Mouse (Mus musculus) MEL (cell line): ENCODE data around the gene Map3k6. TPM values are rescaled to one million over a fixed set of nuclear protein-coding genes. Genes with fewer than 3 reads are reported as not detected.

Experiments used
- DNase-seq: peaks from one replicate; pipeline ENCODE4 v3.0.0; 2011; ENCODE audit warnings: low read depth, low spot score
- H3K27ac ChIP-seq: 2 replicates; pipeline ENCODE4 v1.5.1; 2012; ENCODE audit warnings: low read depth, mild to moderate bottlenecking, control low read depth, low read length, moderate library complexity; ENCODE audit not compliant: control insufficient read depth
- H3K27me3 ChIP-seq, 2 experiments: fragments of 150-350 bp in 1 of 2; sonication (generic) in 1 of 2; 2 replicates each; pipeline ENCODE4 v1.6.1; 2012; ENCODE audit warnings: low read length in 2 of 2, mild to moderate bottlenecking in 2 of 2, improper control_type of control experiment in 1 of 2, moderate library complexity in 1 of 2; ENCODE audit not compliant: insufficient read depth in 2 of 2, control insufficient read depth in 1 of 2
- H3K36me3 ChIP-seq, 2 experiments: 2 replicates each; pipeline ENCODE4 v1.6.1; 2012 to 2014; ENCODE audit warnings: low read length in 2 of 2, improper control_type of control experiment in 1 of 2, inconsistent platforms in 1 of 2, mild to moderate bottlenecking in 1 of 2; ENCODE audit not compliant: insufficient read depth in 2 of 2, control insufficient read depth in 1 of 2
- H3K4me1 ChIP-seq, 2 experiments: fragments of 150-350 bp in 1 of 2; sonication (generic) in 1 of 2; 2 replicates each; pipeline ENCODE4 v1.6.1; 2012; ENCODE audit warnings: low read length in 2 of 2, improper control_type of control experiment in 1 of 2, mild to moderate bottlenecking in 1 of 2; ENCODE audit not compliant: insufficient read depth in 2 of 2, control insufficient read depth in 1 of 2
- H3K4me3 ChIP-seq, 2 experiments: fragments of 150-350 bp in 1 of 2; sonication (generic) in 1 of 2; 2 replicates each; pipeline ENCODE4 v1.5.1; 2012; ENCODE audit warnings: low read depth in 2 of 2, low read length in 2 of 2, mild to moderate bottlenecking in 2 of 2, moderate library complexity in 2 of 2, control low read depth in 1 of 2, improper control_type of control experiment in 1 of 2; ENCODE audit not compliant: control insufficient read depth in 1 of 2, insufficient read depth in 1 of 2
- H3K79me2 ChIP-seq: 2 replicates; pipeline ENCODE4 v1.6.1; 2012; ENCODE audit warnings: mild to moderate bottlenecking, low read length, moderate library complexity; ENCODE audit not compliant: control insufficient read depth, poor library complexity, insufficient read depth
- H3K9ac ChIP-seq: 2 replicates; pipeline ENCODE4 v1.6.1; 2012; ENCODE audit warnings: low read depth, mild to moderate bottlenecking, control low read depth, low read length, moderate library complexity; ENCODE audit not compliant: control insufficient read depth, poor library complexity, severe bottlenecking
- H3K9me3 ChIP-seq: fragments of 150-350 bp; sonication (generic); replicated peaks from 2 replicates; pipeline ENCODE4 v1.6.1; 2012; ENCODE audit warnings: mild to moderate bottlenecking, low read length, improper control_type of control experiment, moderate library complexity; ENCODE audit not compliant: insufficient read depth
- BHLHE40 ChIP-seq: IDR thresholded peaks from 2 replicates; pipeline ENCODE4 v1.6.1; 2012; ENCODE audit warnings: low read depth, mild to moderate bottlenecking, inconsistent platforms, low read length, improper control_type of control experiment, borderline replicate concordance
- CHD1 ChIP-seq: IDR thresholded peaks from 2 replicates; pipeline ENCODE4 v1.6.1; 2012; ENCODE audit warnings: low read depth, mild to moderate bottlenecking, inconsistent platforms, low read length, improper control_type of control experiment
- CHD2 ChIP-seq: IDR thresholded peaks from 2 replicates; pipeline ENCODE4 v1.6.1; 2011; ENCODE audit warnings: low read length, improper control_type of control experiment
- CTCF ChIP-seq, 3 experiments: IDR thresholded peaks in 2 of 3; conservative IDR thresholded peaks in 1 of 3; 2 replicates each; pipeline ENCODE4 v1.5.1; 2011 to 2012; ENCODE audit warnings: low read length in 3 of 3, low read depth in 2 of 3, mild to moderate bottlenecking in 2 of 3, improper control_type of control experiment in 1 of 3, inconsistent platforms in 1 of 3, mixed read lengths in 1 of 3, moderate library complexity in 1 of 3; ENCODE audit not compliant: control insufficient read depth in 1 of 3, insufficient read depth in 1 of 3, poor library complexity in 1 of 3, severe bottlenecking in 1 of 3
- ELF1 ChIP-seq: IDR thresholded peaks from 2 replicates; pipeline ENCODE4 v1.6.1; 2014; ENCODE audit warnings: low read depth, mild to moderate bottlenecking, inconsistent platforms, low read length, improper control_type of control experiment, moderate library complexity
- ETS1 ChIP-seq: IDR thresholded peaks from 2 replicates; pipeline ENCODE4 v1.6.1; 2012; ENCODE audit warnings: low read depth, mild to moderate bottlenecking, inconsistent platforms, low read length, improper control_type of control experiment, moderate library complexity
- GATA1 ChIP-seq: IDR thresholded peaks from 2 replicates; pipeline ENCODE4 v1.6.1; 2011; ENCODE audit warnings: low read depth, low read length, improper control_type of control experiment
- JUND ChIP-seq: IDR thresholded peaks from 2 replicates; pipeline ENCODE4 v1.6.1; 2011; ENCODE audit warnings: low read depth, mild to moderate bottlenecking, improper control_type of control experiment, low read length
- KAT2A ChIP-seq: conservative IDR thresholded peaks from 2 replicates; pipeline ENCODE4 v1.6.1; 2012; ENCODE audit warnings: low read depth, low read length, improper control_type of control experiment, inconsistent platforms
- MAX ChIP-seq: IDR thresholded peaks from 2 replicates; pipeline ENCODE4 v1.6.1; 2011; ENCODE audit warnings: low read length, improper control_type of control experiment
- MAZ ChIP-seq: IDR thresholded peaks from 2 replicates; pipeline ENCODE4 v1.6.1; 2012; ENCODE audit warnings: low read depth, mild to moderate bottlenecking, inconsistent platforms, low read length, improper control_type of control experiment
- MEF2A ChIP-seq: IDR thresholded peaks from 2 replicates; pipeline ENCODE4 v1.6.1; 2014; ENCODE audit warnings: low read depth, mild to moderate bottlenecking, inconsistent platforms, low read length, improper control_type of control experiment; ENCODE audit not compliant: poor library complexity, insufficient replicate concordance, severe bottlenecking; ENCODE audit errors: extremely low read depth
- MXI1 ChIP-seq: IDR thresholded peaks from 2 replicates; pipeline ENCODE4 v1.6.1; 2011; ENCODE audit warnings: mild to moderate bottlenecking, low read depth, low read length, improper control_type of control experiment
- MYC ChIP-seq: IDR thresholded peaks from 2 replicates; pipeline ENCODE4 v1.6.1; 2011; ENCODE audit warnings: low read depth, mild to moderate bottlenecking, low read length, improper control_type of control experiment, moderate library complexity
- NELFE ChIP-seq: IDR thresholded peaks from 2 replicates; pipeline ENCODE4 v1.6.1; 2011; ENCODE audit warnings: low read depth, low read length, improper control_type of control experiment
- NRF1 ChIP-seq: IDR thresholded peaks from 2 replicates; pipeline ENCODE4 v1.6.1; 2014; ENCODE audit warnings: low read depth, mild to moderate bottlenecking, inconsistent platforms, low read length, improper control_type of control experiment, moderate library complexity; ENCODE audit not compliant: poor library complexity, insufficient read depth, severe bottlenecking
- POLR2A ChIP-seq, 2 experiments: IDR thresholded peaks; 2 replicates each; pipeline ENCODE4 v1.6.1; 2011 to 2012; ENCODE audit warnings: low read length in 2 of 2, mild to moderate bottlenecking in 2 of 2, control low read depth in 1 of 2, improper control_type of control experiment in 1 of 2, low read depth in 1 of 2, moderate library complexity in 1 of 2; ENCODE audit not compliant: control insufficient read depth in 1 of 2, insufficient read depth in 1 of 2, poor library complexity in 1 of 2
- POLR2AphosphoS2 ChIP-seq: IDR thresholded peaks from 2 replicates; pipeline ENCODE4 v1.6.1; 2011; ENCODE audit warnings: low read length, improper control_type of control experiment
- POLR2AphosphoS5 ChIP-seq: IDR thresholded peaks from 2 replicates; pipeline ENCODE4 v1.6.1; 2012; ENCODE audit warnings: low read depth, borderline replicate concordance, mild to moderate bottlenecking, inconsistent platforms, low read length, moderate library complexity, mixed read lengths
- RCOR1 ChIP-seq: IDR thresholded peaks from 2 replicates; pipeline ENCODE4 v1.6.1; 2012; ENCODE audit warnings: low read depth, mild to moderate bottlenecking, inconsistent platforms, low read length, improper control_type of control experiment
- SIN3A ChIP-seq: IDR thresholded peaks from 2 replicates; pipeline ENCODE4 v1.6.1; 2012; ENCODE audit warnings: low read length, improper control_type of control experiment, inconsistent platforms
- SMC3 ChIP-seq: IDR thresholded peaks from 2 replicates; pipeline ENCODE4 v1.6.1; 2011; ENCODE audit warnings: low read depth, low read length, improper control_type of control experiment
- TAL1 ChIP-seq: IDR thresholded peaks from 2 replicates; pipeline ENCODE4 v1.6.1; 2012; ENCODE audit warnings: mild to moderate bottlenecking, inconsistent platforms, low read length, moderate library complexity, mixed read lengths
- TBP ChIP-seq: IDR thresholded peaks from 2 replicates; pipeline ENCODE4 v1.8.0; 2011; ENCODE audit warnings: low read depth, low read length, improper control_type of control experiment
- ZC3H11A ChIP-seq: IDR thresholded peaks from 2 replicates; pipeline ENCODE4 v1.6.1; 2012; ENCODE audit warnings: low read depth, mild to moderate bottlenecking, inconsistent platforms, low read length, improper control_type of control experiment
- ZMIZ1 ChIP-seq: IDR thresholded peaks from 2 replicates; pipeline ENCODE4 v1.6.1; 2012; ENCODE audit warnings: low read depth, mild to moderate bottlenecking, inconsistent platforms, low read length, improper control_type of control experiment, moderate library complexity
- polyA plus RNA-seq, 2 experiments: library from polyadenylated mRNA; stranded (reverse) in 1 of 2; unstranded in 1 of 2; fragments of >175 nt in 1 of 2; fragments of >200 nt in 1 of 2; gene quantifications; 2 replicates each; pipeline versions ENCODE4 v1.2.1 to v1.2.4; 2012; ENCODE audit warnings: low replicate concordance in 2 of 2, low read depth in 1 of 2; ENCODE audit not compliant: insufficient read length in 2 of 2, insufficient read depth in 1 of 2, missing spikeins in 1 of 2
- total RNA-seq: library from RNA; depleted of rRNA; stranded (reverse); fragments of 300-350 nt; gene quantifications from 2 replicates; pipeline ENCODE4 v1.2.3, GENCODE M21; 2012

The Map3k6 gene
- total and polyA plus RNA-seq, 3 experiments: 19.1 to 21.9 TPM; not detected in 1

DNA sequence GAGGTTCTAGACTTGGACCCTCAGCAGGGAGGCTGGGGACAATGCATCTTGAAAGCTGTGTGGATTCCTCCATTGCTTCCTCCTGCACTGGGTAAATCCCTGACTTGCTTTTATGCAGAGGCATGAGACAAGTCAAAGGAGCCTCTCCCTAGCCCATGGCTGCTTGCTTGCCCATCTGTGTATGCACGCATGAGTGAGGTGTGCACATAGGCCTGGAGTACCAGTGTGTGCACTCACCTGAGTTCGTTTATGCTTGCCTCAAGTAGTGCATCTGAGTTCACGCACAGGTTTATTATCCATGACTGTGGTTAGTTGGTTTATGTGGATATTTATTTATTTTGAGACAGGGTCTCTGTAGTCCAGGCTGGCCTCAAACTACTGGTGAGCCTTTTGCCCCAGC, 38.4 kb upstream of the Map3k6 start:
- H3K79me2 ChIP-seq: no peaks in the 10 kb centered on the region
- no peak for DNase-seq
- H3K4me3 ChIP-seq: no peak overlapping the region
- no peaks in the 10 kb centered on the region for H3K36me3 ChIP-seq
- no peaks in the 10 kb centered on the region for H3K9me3 ChIP-seq
- TF ChIP-seq SIN3A (no peak), NRF1 (no peak), JUND (no peak), CTCF (IDR thresholded peaks at IDR 0.05 in 2 of 3, conservative IDR thresholded peaks at IDR 0.05 in 1 of 3; ENCODE audit: control insufficient read depth in 1 of 3, insufficient read depth in 1 of 3, low read depth in 2 of 3, low read length in 3 of 3, poor library complexity in 1 of 3, severe bottlenecking in 1 of 3) (no peak), RCOR1 (no peak), ZMIZ1 (no peak), POLR2A (IDR thresholded peaks at IDR 0.05; ENCODE audit: control insufficient read depth in 1 of 2, insufficient read depth in 1 of 2, low read depth in 1 of 2, low read length in 2 of 2, poor library complexity in 1 of 2) (no peak), NELFE (no peak), CHD1 (no peak), POLR2AphosphoS5 (no peak), CHD2 (no peak), BHLHE40 (no peak), SMC3 (no peak), MEF2A (no peak), TAL1 (no peak), ETS1 (no peak), GATA1 (no peak), MYC (no peak), KAT2A (no peak), MAX (no peak)
- H3K9ac ChIP-seq: no peak overlapping the region
- no peak overlapping the region for H3K27ac ChIP-seq
- H3K27me3 ChIP-seq: no peaks in the 10 kb centered on the region
- H3K4me1 ChIP-seq: no peaks in the 10 kb centered on the region

- Histone ChIP-seq H3K4me3 (no peak overlapping the region), H3K9ac (no peak overlapping the region), H3K27ac (no peak overlapping the region), H3K36me3 (no peaks in the 10 kb centered on the region), H3K79me2 (no peaks in the 10 kb centered on the region), H3K4me1 (no peaks in the 10 kb centered on the region), H3K9me3 (no peaks in the 10 kb centered on the region), H3K27me3 (no peaks in the 10 kb centered on the region)
- DNase-seq: no peak
- TF ChIP-seq KAT2A (no peak), GATA1 (no peak), TBP (no peak), SIN3A (no peak), MAZ (no peak), POLR2AphosphoS2 (no peak), ZC3H11A (no peak), RCOR1 (no peak), JUND (no peak), SMC3 (no peak), ELF1 (no peak), NELFE (no peak), CHD1 (no peak), MXI1 (no peak), ETS1 (no peak)
These were observed 37.0 kb upstream of the Map3k6 start for GRCm38 (mm10) chr4:133203591-133203990.
